Mouse (Mus musculus): ENCODE data around the gene Mylk3. TPM values are rescaled to one million over a fixed set of nuclear protein-coding genes. Genes with fewer than 3 reads are reported as not detected.

The Mylk3 gene
- polyA plus RNA-seq, 2 experiments: 0.53 to 1.2 TPM

GRCm38 (mm10) chr8:85364628-85365027 is 21.5 kb downstream of the Mylk3 start:
- Histone ChIP-seq H3K27ac (replicated peaks; ENCODE audit: low read depth, low read length) (no peak overlapping the region), H3K4me2 (replicated peaks; ENCODE audit: low read depth, low read length, severe bottlenecking) (no peak overlapping the region), H3K4me3 (replicated peaks; ENCODE audit: low read length) (no peak overlapping the region), H3K27me3 (ENCODE audit: control insufficient read depth, insufficient read depth, low read length) (no peaks in the 10 kb centered on the region), H3K9ac (ENCODE audit: low read depth, low read length, severe bottlenecking) (no peak overlapping the region; the same call in 1 of the 2 replicates), H3K36me3 (ENCODE audit: control insufficient read depth, insufficient read depth, low read length) (no peaks in the 10 kb centered on the region), H3K9me3 (ENCODE audit: control insufficient read depth, low read length) (no peaks in the 10 kb centered on the region), H3K4me1 (ENCODE audit: control insufficient read depth, insufficient read depth, low read length) (peaks cover 11% of the 10 kb centered on the region)
- no peak for TF ChIP-seq POLR2A (IDR thresholded peaks at IDR 0.05; ENCODE audit: borderline replicate concordance, extremely low read depth, insufficient read depth, insufficient read length)
- DNase-seq (ENCODE audit: low spot score) (no peak), ATAC-seq (ENCODE audit: low FRiP score, low read depth) (no peak)
- 76% methylated on average over 11 of the region's 11 CpGs for WGBS

GRCm38 (mm10) chr8:85363406-85363805 is 22.7 kb downstream of the Mylk3 start:
- Histone ChIP-seq H3K36me3 (ENCODE audit: control insufficient read depth, insufficient read depth, low read length) (no peaks in the 10 kb centered on the region), H3K9ac (ENCODE audit: low read depth, low read length, severe bottlenecking) (no peak overlapping the region), H3K27ac (replicated peaks; ENCODE audit: low read depth, low read length) (no peak overlapping the region), H3K27me3 (ENCODE audit: control insufficient read depth, insufficient read depth, low read length) (no peaks in the 10 kb centered on the region), H3K4me2 (replicated peaks; ENCODE audit: low read depth, low read length, severe bottlenecking) (no peak overlapping the region), H3K4me1 (ENCODE audit: control insufficient read depth, insufficient read depth, low read length) (peaks cover 11% of the 10 kb centered on the region), H3K4me3 (replicated peaks; ENCODE audit: low read length) (no peak overlapping the region), H3K9me3 (ENCODE audit: control insufficient read depth, low read length) (no peaks in the 10 kb centered on the region)
- no peak for ATAC-seq (ENCODE audit: low FRiP score, low read depth)
- TF ChIP-seq POLR2A (IDR thresholded peaks at IDR 0.05; ENCODE audit: borderline replicate concordance, extremely low read depth, insufficient read depth, insufficient read length): no peak
- no peak for DNase-seq (ENCODE audit: low spot score)
- 87% methylated on average over 6 of the region's 6 CpGs for WGBS

GRCm38 (mm10) chr8:85362211-85362610 is 23.9 kb downstream of the Mylk3 start:
- H3K4me1 ChIP-seq (ENCODE audit: control insufficient read depth, insufficient read depth, low read length): peaks cover 11% of the 10 kb centered on the region
- WGBS: 75% methylated on average over 4 of the region's 4 CpGs
- ATAC-seq (ENCODE audit: low FRiP score, low read depth) (no peak), DNase-seq (ENCODE audit: low spot score) (no peak)
- no peaks in the 10 kb centered on the region for H3K27me3 ChIP-seq (ENCODE audit: control insufficient read depth, insufficient read depth, low read length)
- no peak for TF ChIP-seq POLR2A (IDR thresholded peaks at IDR 0.05; ENCODE audit: borderline replicate concordance, extremely low read depth, insufficient read depth, insufficient read length)
- H3K9ac ChIP-seq (ENCODE audit: low read depth, low read length, severe bottlenecking): no peak overlapping the region
- no peaks in the 10 kb centered on the region for H3K9me3 ChIP-seq (ENCODE audit: control insufficient read depth, low read length)
- no peak overlapping the region for H3K4me3 ChIP-seq (replicated peaks; ENCODE audit: low read length)
- H3K4me2 ChIP-seq (replicated peaks; ENCODE audit: low read depth, low read length, severe bottlenecking): no peak overlapping the region
- no peaks in the 10 kb centered on the region for H3K36me3 ChIP-seq (ENCODE audit: control insufficient read depth, insufficient read depth, low read length)
- H3K27ac ChIP-seq (replicated peaks; ENCODE audit: low read depth, low read length): no peak overlapping the region

GRCm38 (mm10) chr8:85353287-85353686 is 32.9 kb downstream of the Mylk3 start:
- no peak overlapping the region for H3K27ac ChIP-seq (replicated peaks; ENCODE audit: low read depth, low read length)
- ATAC-seq (ENCODE audit: low FRiP score, low read depth) (no peak), DNase-seq (ENCODE audit: low spot score) (no peak)
- no peaks in the 10 kb centered on the region for H3K9me3 ChIP-seq (ENCODE audit: control insufficient read depth, low read length)
- WGBS: 82% methylated on average over 4 of the region's 4 CpGs
- H3K4me1 ChIP-seq (ENCODE audit: control insufficient read depth, insufficient read depth, low read length): no peaks in the 10 kb centered on the region
- H3K4me3 ChIP-seq (replicated peaks; ENCODE audit: low read length): no peak overlapping the region
- H3K9ac ChIP-seq (ENCODE audit: low read depth, low read length, severe bottlenecking): no peak overlapping the region
- H3K4me2 ChIP-seq (replicated peaks; ENCODE audit: low read depth, low read length, severe bottlenecking): no peak overlapping the region
- TF ChIP-seq POLR2A (IDR thresholded peaks at IDR 0.05; ENCODE audit: borderline replicate concordance, extremely low read depth, insufficient read depth, insufficient read length): no peak
- no peaks in the 10 kb centered on the region for H3K27me3 ChIP-seq (ENCODE audit: control insufficient read depth, insufficient read depth, low read length)
- H3K36me3 ChIP-seq (ENCODE audit: control insufficient read depth, insufficient read depth, low read length): no peaks in the 10 kb centered on the region

GRCm38 (mm10) chr8:85339871-85340573 is 46.1 kb downstream of the Mylk3 start:
- H3K27me3 ChIP-seq (ENCODE audit: control insufficient read depth, insufficient read depth, low read length): no peaks in the 10 kb centered on the region
- no peak overlapping the region for H3K9ac ChIP-seq (ENCODE audit: low read depth, low read length, severe bottlenecking)
- DNase-seq (ENCODE audit: low spot score) (no peak), ATAC-seq (ENCODE audit: low FRiP score, low read depth) (no peak)
- H3K4me2 ChIP-seq (replicated peaks; ENCODE audit: low read depth, low read length, severe bottlenecking): no peak overlapping the region
- no peaks in the 10 kb centered on the region for H3K4me1 ChIP-seq (ENCODE audit: control insufficient read depth, insufficient read depth, low read length)
- H3K9me3 ChIP-seq (ENCODE audit: control insufficient read depth, low read length): no peaks in the 10 kb centered on the region
- no peak overlapping the region for H3K27ac ChIP-seq (replicated peaks; ENCODE audit: low read depth, low read length)
- WGBS: 70% methylated on average over 5 of the region's 5 CpGs
- TF ChIP-seq POLR2A (IDR thresholded peaks at IDR 0.05; ENCODE audit: borderline replicate concordance, extremely low read depth, insufficient read depth, insufficient read length): no peak
- H3K36me3 ChIP-seq (ENCODE audit: control insufficient read depth, insufficient read depth, low read length): no peaks in the 10 kb centered on the region
- H3K4me3 ChIP-seq (replicated peaks; ENCODE audit: low read length): no peak overlapping the region

All from limb, embryonic 14.5 days (tissue).